Mouse (Mus musculus) thymus, postnatal 0 days (tissue): ENCODE measurements around the gene Adad2. TPM values are rescaled to one million over a fixed set of nuclear protein-coding genes. Genes with fewer than 3 reads are reported as not detected.

ENCODE experiments used
- DNase-seq: peaks from one replicate; pipeline ENCODE4 v3.0.0-alpha.2; 2015; ENCODE audit warnings: low spot score
- polyA plus RNA-seq: library from polyadenylated mRNA; unstranded; fragments of >200 nt; fragmentation: Nextera tagmentation; extraction: Ambion mirVana; gene quantifications from 2 replicates; pipeline ENCODE4 v1.2.1, GENCODE M21; 2015

Gene Adad2
- polyA plus RNA-seq, 1 experiment from 2014 or later, result not detected

GRCm38 (mm10) chr8:119616358-119616757 is 3.8 kb downstream of the Adad2 start:
- DNase-seq, result no peak

- no peak for DNase-seq
These were observed 4.3 kb downstream of the Adad2 start for GRCm38 (mm10) chr8:119616811-119617210.

GRCm38 (mm10) chr8:119617586-119617985 is 5.0 kb downstream of the Adad2 start:
- DNase-seq, result no peak

- DNase-seq, result no peak
These were observed 6.3 kb downstream of the Adad2 start for GRCm38 (mm10) chr8:119618887-119619286.

GRCm38 (mm10) chr8:119620116-119620840 is 7.7 kb downstream of the Adad2 start:
- no peak for DNase-seq

- DNase-seq, result no peak
These were observed 8.4 kb downstream of the Adad2 start for GRCm38 (mm10) chr8:119620848-119621465.

GRCm38 (mm10) chr8:119622555-119622954 is 10.0 kb downstream of the Adad2 start:
- DNase-seq, result no peak

- DNase-seq, result no peak
These were observed 10.5 kb downstream of the Adad2 start for GRCm38 (mm10) chr8:119623061-119623460.

GRCm38 (mm10) chr8:119623744-119624143 is 11.2 kb downstream of the Adad2 start:
- no peak for DNase-seq

- no peak for DNase-seq
These were observed 12.4 kb downstream of the Adad2 start for GRCm38 (mm10) chr8:119624916-119625315.

- no peak for DNase-seq
These were observed 13.2 kb downstream of the Adad2 start for GRCm38 (mm10) chr8:119625788-119626187.

GRCm38 (mm10) chr8:119627199-119627598 is 14.7 kb downstream of the Adad2 start:
- DNase-seq, result no peak

- no peak for DNase-seq
These were observed 15.2 kb downstream of the Adad2 start for GRCm38 (mm10) chr8:119627613-119628359.

- DNase-seq, result no peak
These were observed 18.3 kb downstream of the Adad2 start for GRCm38 (mm10) chr8:119630841-119631240.

GRCm38 (mm10) chr8:119632246-119632645 is 19.7 kb downstream of the Adad2 start:
- DNase-seq, result no peak

GRCm38 (mm10) chr8:119632909-119633308 is 20.4 kb downstream of the Adad2 start:
- DNase-seq, result no peak

GRCm38 (mm10) chr8:119634616-119635336 is 22.2 kb downstream of the Adad2 start:
- DNase-seq, result no peak

- no peak for DNase-seq
These were observed 22.8 kb downstream of the Adad2 start, which contains the start of gene Kcng4 for GRCm38 (mm10) chr8:119635378-119635777. Gene Kcng4 (minus strand): TSS chr8:119635680.

GRCm38 (mm10) chr8:119635958-119636357 is 23.4 kb downstream of the Adad2 start:
- no peak for DNase-seq

- DNase-seq, result no peak
These were observed 24.2 kb downstream of the Adad2 start for GRCm38 (mm10) chr8:119636766-119637165.

GRCm38 (mm10) chr8:119637381-119637780 is 24.8 kb downstream of the Adad2 start:
- no peak for DNase-seq

- DNase-seq, result no peak
These were observed 25.7 kb downstream of the Adad2 start for GRCm38 (mm10) chr8:119638261-119638660.
